Comparison of ENCODE assay signal across 34 mouse cellular contexts in the genomic region with DNA sequence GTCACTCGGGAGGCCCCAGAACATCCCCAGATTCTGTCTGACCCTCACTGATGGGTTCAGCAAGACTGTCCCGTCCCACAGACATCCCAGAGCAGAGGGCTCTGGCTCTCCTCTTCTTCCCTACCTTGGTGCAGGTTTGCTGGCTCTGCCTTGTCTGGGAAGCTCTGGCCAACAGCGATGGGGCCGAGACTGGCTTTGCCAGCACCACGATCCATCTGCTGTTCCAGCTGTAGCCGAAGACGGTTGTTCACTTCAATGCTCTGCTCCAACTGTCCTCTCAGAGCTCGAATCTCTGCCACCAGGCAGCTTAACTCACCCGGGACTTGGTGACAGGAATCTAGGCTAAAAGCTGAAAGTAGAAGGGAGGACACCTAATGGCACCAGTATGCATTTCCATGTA. TPM values are rescaled to one million over a fixed set of nuclear protein-coding genes. Genes with fewer than 3 reads are reported as not detected.
"Had no signal": no experiment of that assay in that cellular context is flagged by ENCODE, and none has a peak within 500 bp of the region (broad histone marks: within the 10 kb centered on the region; RNA-seq: fewer than 3 reads in every experiment).

No protein-coding gene starts in this region.

- H3K27me3 ChIP-seq: heart, embryonic 13.5 days; heart, embryonic 15.5 days; intestine, embryonic 15.5 days; limb, embryonic 12.5 days; liver, embryonic 13.5 days; liver, embryonic 15.5 days had no signal

- DNase-seq: gastrocnemius, postnatal 10 days; gastrocnemius, postnatal 36 days; heart, adult 2 months; heart, postnatal 14 days; heart, postnatal 36 days; liver; liver, embryonic 13.5 days; liver, postnatal 0 days had no signal

- H3K9me3 ChIP-seq: heart, embryonic 13.5 days; heart, embryonic 15.5 days; intestine, embryonic 15.5 days; limb, embryonic 10.5 days; limb, embryonic 12.5 days; liver, embryonic 13.5 days; liver, embryonic 15.5 days had no signal

- H3K27ac ChIP-seq: heart, adult 2 months; heart, embryonic 13.5 days; heart, embryonic 15.5 days; hindbrain, embryonic 14.5 days; intestine, embryonic 15.5 days; layer of hippocampus, adult 2 months; left cerebral cortex, adult 2 months; limb, embryonic 10.5 days; limb, embryonic 12.5 days; liver, embryonic 13.5 days; liver, embryonic 15.5 days had no signal

- H3K4me2 ChIP-seq: heart, embryonic 11.5 days; heart, embryonic 13.5 days; heart, embryonic 15.5 days; hindbrain, embryonic 14.5 days; intestine, embryonic 15.5 days; limb, embryonic 12.5 days; liver, embryonic 11.5 days; liver, embryonic 13.5 days; liver, embryonic 15.5 days had no signal

- H3K4me3 ChIP-seq: heart, adult 2 months; heart, embryonic 13.5 days; heart, embryonic 15.5 days; intestine, embryonic 15.5 days; layer of hippocampus, adult 2 months; left cerebral cortex, adult 2 months; limb, embryonic 10.5 days; limb, embryonic 12.5 days; liver, embryonic 13.5 days; liver, embryonic 15.5 days had no signal

- ATAC-seq: hindbrain, embryonic 16.5 days; inflammation-experienced regulatory T-cells, adult 6 months; intestine, embryonic 15.5 days; intestine, postnatal 0 days; liver, postnatal 0 days had no signal

- H3K4me1 ChIP-seq: heart, embryonic 15.5 days; intestine, embryonic 15.5 days; limb, embryonic 10.5 days; limb, embryonic 12.5 days; liver, embryonic 13.5 days; liver, embryonic 15.5 days had no signal

- H3K9ac ChIP-seq: heart, embryonic 13.5 days; heart, embryonic 15.5 days; hindbrain, embryonic 14.5 days; intestine, embryonic 15.5 days; limb, embryonic 12.5 days; liver, embryonic 13.5 days; liver, embryonic 15.5 days; liver, postnatal 0 days had no signal

- H3K36me3 ChIP-seq: intestine, embryonic 15.5 days; limb, embryonic 10.5 days; limb, embryonic 12.5 days; liver, embryonic 13.5 days; liver, embryonic 15.5 days had no signal

RNA-seq across cellular contexts. Expression of a gene that starts 22.4 kb away (rescaled TPM):
- total RNA-seq: gastrocnemius, adult 18-20 months; gastrocnemius, postnatal 10 days; gastrocnemius, postnatal 36 days; heart, adult 2 months; heart, postnatal 14 days; heart, postnatal 36 days; hematopoietic stem cell, adult 5-6 weeks; layer of hippocampus, adult 2 months; layer of hippocampus, postnatal 10 days; layer of hippocampus, postnatal 25 days; left cerebral cortex, adult 2 months; left cerebral cortex, postnatal 14 days; left cerebral cortex, postnatal 36 days had no signal
- polyA plus RNA-seq: gonadal fat pad, adult 2 months; heart, adult 2 months; heart, embryonic 11.5 days; heart, embryonic 13.5 days; heart, embryonic 15.5 days; heart, postnatal 0 days; hindbrain, embryonic 11.5 days; hindbrain, embryonic 14.5 days; hindbrain, embryonic 16.5 days; inflammation-experienced regulatory T-cells, adult 6 months; intestine, embryonic 15.5 days; intestine, postnatal 0 days; kidney, embryonic 14.5 days; kidney, embryonic 16.5 days; limb, embryonic 10.5 days; limb, embryonic 12.5 days; limb, embryonic 14.5 days; liver, embryonic 11.5 days; liver, embryonic 13.5 days; liver, embryonic 15.5 days; liver, postnatal 0 days had no signal
